Mouse (Mus musculus): ENCODE results near the gene Boll. TPM values are rescaled to one million over a fixed set of nuclear protein-coding genes. Genes with fewer than 3 reads are reported as not detected.

Gene Boll
- polyA plus RNA-seq, 1 experiment from 2014 or later = 0.08 TPM

DNA sequence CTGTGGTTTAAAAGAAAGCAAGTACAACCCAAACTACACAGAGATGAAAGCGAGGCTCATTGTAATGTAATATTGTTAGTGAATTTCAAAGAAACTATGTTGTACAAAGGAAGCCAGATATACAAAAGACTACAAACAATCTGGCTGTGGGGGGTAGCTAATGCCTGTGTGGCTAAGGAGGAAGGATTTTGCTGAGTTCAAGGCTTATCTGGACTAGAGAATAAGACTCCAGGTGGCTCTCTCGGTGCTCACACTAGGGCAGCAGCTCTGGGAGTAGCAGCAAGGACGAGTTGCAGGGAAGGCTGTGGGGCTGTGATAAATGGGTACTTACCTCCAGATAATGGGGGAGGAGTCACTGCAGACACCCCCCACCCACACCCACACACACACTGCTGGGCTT is 164.6 kb downstream of the Boll start:
- peaks cover 6% of the 10 kb centered on the region for H3K4me1 ChIP-seq (replicated peaks; ENCODE audit: control insufficient read depth, insufficient read depth, low read length)
- 46% methylated on average over 3 of the region's 3 CpGs for WGBS
- peaks cover 2% of the 10 kb centered on the region for H3K36me3 ChIP-seq (ENCODE audit: control insufficient read depth, insufficient read depth, low read length)
- H3K4me3 ChIP-seq (ENCODE audit: low read length) = no peak overlapping the region
- no peaks in the 10 kb centered on the region for H3K27me3 ChIP-seq (ENCODE audit: control insufficient read depth, insufficient read depth, low read depth, low read length)
- ATAC-seq (ENCODE audit: low read depth) = no peak
- no peak overlapping the region for H3K4me2 ChIP-seq (ENCODE audit: low read depth, low read length)
- H3K9ac ChIP-seq (ENCODE audit: low read length) = no peak overlapping the region
- H3K9me3 ChIP-seq (ENCODE audit: control insufficient read depth, low read length) = no peaks in the 10 kb centered on the region
- no peak overlapping the region for H3K27ac ChIP-seq (ENCODE audit: low read length)

Other genes with a start within 250 kb of the Boll start
- 143 and 145 TPM in 2 replicates for gene Mob4, start 232.2 kb downstream of the Boll start, polyA plus RNA-seq (2015; fragmentation: Nextera tagmentation; extraction: Ambion mirVana)
- gene Rftn2, start 136.7 kb downstream of the Boll start, polyA plus RNA-seq (2015; fragmentation: Nextera tagmentation; extraction: Ambion mirVana) = 14.1 and 14.6 TPM in 2 replicates
- 2.4 TPM in 2 replicates for gene Mars2, start 126.3 kb downstream of the Boll start, polyA plus RNA-seq (2015; fragmentation: Nextera tagmentation; extraction: Ambion mirVana)
- 1.9 and 2.0 TPM in 2 replicates for gene Plcl1, start 42.5 kb upstream of the Boll start, polyA plus RNA-seq (2015; fragmentation: Nextera tagmentation; extraction: Ambion mirVana)

All from lung, embryonic 16.5 days (tissue).